Mouse (Mus musculus): ENCODE data around the gene Vmn1r188.
A peak's percentile ranks its signal among the peaks of the same experiment; 100 is the strongest.
"Not testable (repeated sequence)": the region's sequence is repeated elsewhere in the genome, so short reads cannot be mapped to it uniquely, and the experiment has no call there.

Vmn1r188 gene

GRCm38 (mm10) chr13:22049737-22050440 lies 34.4 kb upstream of the Vmn1r188 start:
- no peak for DNase-seq (ENCODE audit: low read depth, low spot score)

GRCm38 (mm10) chr13:22050591-22051522 lies 33.4 kb upstream of the Vmn1r188 start:
- peak; percentile 90 for DNase-seq (ENCODE audit: low read depth, low spot score)

GRCm38 (mm10) chr13:22051523-22051859 lies 32.7 kb upstream of the Vmn1r188 start:
- no peak for DNase-seq (ENCODE audit: low read depth, low spot score)

- DNase-seq (ENCODE audit: low read depth, low spot score): no peak
Measured at GRCm38 (mm10) chr13:22053754-22054153, 30.5 kb upstream of the Vmn1r188 start.

GRCm38 (mm10) chr13:22061422-22061821 lies 22.8 kb upstream of the Vmn1r188 start:
- no peak for DNase-seq (ENCODE audit: low read depth, low spot score)

- no peak for DNase-seq (ENCODE audit: low read depth, low spot score)
Measured at GRCm38 (mm10) chr13:22063468-22063867, 20.8 kb upstream of the Vmn1r188 start.

- not testable (repeated sequence) for DNase-seq (ENCODE audit: low read depth, low spot score)
Measured at GRCm38 (mm10) chr13:22105724-22106123, 21.5 kb downstream of the Vmn1r188 start, which contains the start of gene Vmn1r189. TSS of gene Vmn1r189 (minus strand) at chr13:22105824.

- DNase-seq (ENCODE audit: low read depth, low spot score): not testable (repeated sequence)
Measured at GRCm38 (mm10) chr13:22136495-22137293, 52.5 kb downstream of the Vmn1r188 start.
